Mouse (Mus musculus) T-helper 1 cell (primary cell): Measurements from ENCODE around the gene Bcor.

ENCODE experiments used
- in situ Hi-C: fragments of 300-600 bp; cut with MboI, MseI; formaldehyde crosslinking; loops from one replicate; pipeline ENCODE4 v1.15.1; 2025; ENCODE audit warnings: high pct_unique_total_duplicates

Gene Bcor

DNA sequence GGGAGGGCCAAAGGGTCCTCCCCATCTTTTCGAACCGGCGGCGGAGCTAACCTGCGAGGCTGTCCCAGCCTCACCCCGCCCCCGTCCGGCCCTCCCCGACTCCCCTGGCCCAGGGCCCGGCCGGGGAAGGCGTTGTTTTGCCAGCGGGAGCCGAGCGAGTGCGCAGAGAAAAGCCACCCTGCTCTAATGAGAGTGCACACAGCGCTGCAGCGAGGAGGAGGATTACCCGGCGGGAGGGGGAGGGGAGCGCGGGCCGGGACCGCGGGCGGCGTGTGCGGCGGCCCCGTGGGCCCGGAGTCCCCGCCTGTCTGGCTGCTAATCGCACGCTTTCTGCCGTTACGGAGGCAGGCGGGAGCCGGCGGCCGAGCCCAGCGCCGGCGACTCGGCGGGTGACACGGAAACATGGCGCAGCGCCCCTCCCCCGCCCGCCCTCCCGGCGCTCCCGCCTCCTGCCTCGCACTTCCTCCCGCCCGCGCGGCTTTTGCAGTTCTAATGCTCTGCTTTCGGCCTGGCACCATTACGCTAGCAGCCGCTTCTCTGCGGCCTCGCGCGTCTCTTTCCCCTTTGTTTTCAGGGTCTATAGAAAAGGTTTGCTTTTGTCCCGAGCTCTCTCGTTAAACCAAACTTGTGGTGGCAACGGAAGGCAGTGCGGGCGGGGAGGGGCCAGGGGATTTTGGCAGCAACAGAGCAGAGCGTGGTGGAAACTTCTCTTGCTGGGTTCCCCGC lies 71.7 kb downstream of the Bcor start:
- in situ Hi-C loops = loop anchor here (5.0 kb wide), 1 partner anchor 44 kb away; no protein-coding TSS in a partner anchor

DNA sequence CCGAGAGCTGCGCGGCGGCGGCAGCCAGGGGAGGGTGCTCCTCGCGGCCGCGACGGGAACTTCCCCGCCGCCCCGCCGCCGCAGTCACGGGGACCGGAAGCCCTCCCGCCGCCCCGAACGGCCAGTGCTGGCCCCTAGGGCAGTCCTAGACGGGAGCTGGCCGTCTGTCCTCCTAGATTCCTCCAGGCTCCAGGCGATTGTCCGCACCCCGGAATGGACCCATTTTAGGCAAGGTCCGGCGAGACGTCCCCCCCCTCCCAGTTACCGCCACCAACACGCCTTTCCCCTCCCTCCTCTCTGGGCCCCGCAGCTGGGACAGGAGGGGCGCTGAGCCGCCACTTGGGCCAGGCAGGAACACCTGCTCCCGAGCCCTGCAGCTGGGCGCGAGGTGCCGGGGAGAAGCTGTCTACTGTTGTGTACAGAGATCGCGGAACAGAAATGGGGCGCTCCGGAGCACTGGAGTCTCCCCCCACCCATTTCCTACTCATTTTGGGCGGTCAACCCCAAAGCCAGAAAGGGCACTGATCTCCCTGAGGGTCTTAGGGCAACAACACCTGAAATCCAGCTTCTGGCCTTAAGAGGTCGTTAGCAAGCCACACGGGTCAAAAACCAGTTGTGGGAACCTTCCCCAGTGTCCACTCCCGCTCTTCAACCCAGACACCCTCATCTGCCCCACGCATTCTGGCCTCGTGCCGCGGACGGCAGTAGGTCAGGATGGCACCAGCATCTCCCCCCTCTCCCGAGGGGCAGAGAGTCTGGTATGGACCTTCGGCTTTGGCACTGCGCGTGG lies 72.4 kb downstream of the Bcor start:
- in situ Hi-C loops = loop anchor here (5.0 kb wide), 1 partner anchor 45 kb away; no protein-coding TSS in a partner anchor

DNA sequence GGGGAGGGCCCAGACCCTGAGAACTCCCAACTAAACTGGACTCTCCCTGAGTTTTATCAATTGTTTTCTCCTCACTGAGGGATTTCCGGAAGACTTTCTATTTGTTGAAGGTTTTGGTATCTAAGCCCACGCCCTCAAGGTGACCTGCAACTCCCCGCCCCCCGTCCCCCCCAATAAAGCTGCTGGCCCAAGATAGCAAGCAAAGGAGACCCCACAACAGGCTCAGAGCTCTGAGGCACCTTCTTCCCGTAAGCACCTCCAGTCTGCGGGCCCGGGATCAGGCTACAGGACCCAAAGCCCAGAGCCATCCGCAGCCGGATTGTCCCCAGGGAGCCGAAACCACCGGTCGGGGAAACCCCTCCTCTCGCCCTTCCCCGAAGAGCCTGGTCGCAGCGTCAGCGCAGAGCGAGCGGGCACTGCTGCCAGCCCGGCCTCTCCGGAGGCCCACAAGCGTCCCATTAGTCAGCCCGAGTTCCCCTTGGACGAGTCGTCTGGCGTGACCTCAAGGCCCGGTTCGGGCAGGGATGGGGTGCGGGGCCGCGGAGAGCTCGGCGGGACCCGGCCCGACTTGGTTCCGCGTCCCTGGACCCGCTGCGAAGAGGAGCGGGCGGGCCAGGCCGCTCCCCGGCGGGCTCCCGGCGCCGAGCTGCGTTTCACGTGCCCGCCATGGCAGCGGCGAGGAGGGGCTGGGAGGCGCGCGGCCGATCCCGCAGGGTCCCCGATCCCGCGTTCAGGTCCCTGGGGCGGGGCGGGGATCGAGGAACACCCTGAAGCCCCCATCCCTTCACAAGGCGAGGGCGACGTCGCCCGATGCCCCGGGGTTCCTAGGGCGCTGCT lies 73.3 kb downstream of the Bcor start:
- in situ Hi-C loops = loop anchor here (5.0 kb wide), 1 partner anchor 45 kb away; no protein-coding TSS in a partner anchor

DNA sequence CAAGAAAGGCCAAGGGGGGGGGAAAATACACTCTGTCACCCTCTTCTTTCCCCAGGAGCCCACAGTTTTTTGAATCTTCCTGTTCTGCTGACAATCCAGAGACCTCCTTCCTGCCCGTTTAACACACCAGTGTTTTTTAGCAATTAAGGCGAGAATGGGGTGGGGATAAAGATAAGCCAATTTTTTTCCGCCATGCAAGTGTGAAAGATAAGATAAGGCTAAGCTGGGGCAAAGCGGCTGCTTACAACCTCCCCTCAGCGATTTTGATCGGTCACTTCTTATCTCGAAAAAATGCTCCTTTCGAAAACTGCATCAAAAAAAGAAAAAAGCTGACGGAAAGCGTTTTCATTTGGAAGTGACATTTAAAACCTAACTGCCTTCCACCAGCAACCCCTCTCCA lies 74.2 kb downstream of the Bcor start:
- in situ Hi-C loops = loop anchor here (5.0 kb wide), 1 partner anchor 46 kb away; no protein-coding TSS in a partner anchor

DNA sequence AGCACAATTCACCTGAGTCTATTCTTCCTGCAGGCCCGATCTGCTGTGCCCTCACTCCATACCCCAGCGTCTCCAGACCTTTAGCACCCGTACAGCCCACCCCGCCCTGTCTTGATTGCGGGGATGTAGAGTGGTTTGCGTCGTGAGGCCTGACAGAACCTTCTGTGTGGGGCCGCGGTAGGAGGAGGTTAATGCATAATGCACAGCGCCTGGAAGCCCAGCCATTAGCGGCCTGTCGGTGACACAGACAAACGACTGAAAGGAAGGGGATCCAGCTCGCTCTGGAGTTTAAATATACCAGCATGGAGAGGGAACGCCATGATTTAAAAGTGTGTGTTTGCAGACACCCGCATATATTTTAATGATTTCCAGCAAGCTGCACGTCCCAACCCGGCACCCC lies 74.9 kb downstream of the Bcor start:
- in situ Hi-C loops = loop anchor here (5.0 kb wide), 1 partner anchor 47 kb away; no protein-coding TSS in a partner anchor

DNA sequence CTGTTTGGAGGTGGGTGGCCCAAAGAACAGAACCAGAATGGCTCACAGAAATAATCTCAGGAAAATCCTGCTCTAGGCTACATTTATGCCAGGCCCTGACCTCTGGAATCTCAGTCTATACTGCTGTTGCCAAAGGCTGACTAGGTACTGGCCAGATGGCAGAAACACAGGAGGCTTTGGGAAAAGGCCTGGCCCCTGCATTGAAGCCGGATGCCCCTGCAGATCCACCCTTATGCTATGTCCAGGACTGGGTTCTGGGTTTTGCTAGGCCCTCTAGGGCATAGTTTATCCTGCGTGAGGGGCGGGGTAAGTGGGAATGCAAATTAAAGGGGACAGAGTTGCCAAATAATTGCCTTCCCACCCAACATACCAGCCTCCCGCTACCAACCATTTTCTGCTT lies 75.5 kb downstream of the Bcor start:
- in situ Hi-C loops = loop anchor here (5.0 kb wide), 1 partner anchor 48 kb away; no protein-coding TSS in a partner anchor

DNA sequence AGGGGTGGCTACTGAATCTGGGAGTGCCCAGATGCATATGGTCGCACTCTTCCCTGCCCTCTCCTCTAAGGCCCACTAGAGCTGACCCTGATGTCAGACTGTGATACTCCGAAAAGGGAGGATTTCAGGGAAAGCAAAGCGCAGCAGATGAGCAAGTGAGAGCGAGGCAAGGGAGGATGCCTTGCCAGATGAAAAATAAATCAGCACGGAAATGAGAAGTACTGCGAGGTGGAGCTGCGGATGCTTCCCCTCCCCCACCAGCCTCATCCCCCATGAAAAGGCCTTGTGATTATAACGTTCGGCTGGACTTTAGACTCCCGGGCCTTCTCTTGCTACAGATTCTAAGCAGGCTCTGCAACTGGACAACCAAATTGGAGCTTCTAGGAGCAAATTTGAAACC lies 76.5 kb downstream of the Bcor start:
- in situ Hi-C loops = no loop called here

DNA sequence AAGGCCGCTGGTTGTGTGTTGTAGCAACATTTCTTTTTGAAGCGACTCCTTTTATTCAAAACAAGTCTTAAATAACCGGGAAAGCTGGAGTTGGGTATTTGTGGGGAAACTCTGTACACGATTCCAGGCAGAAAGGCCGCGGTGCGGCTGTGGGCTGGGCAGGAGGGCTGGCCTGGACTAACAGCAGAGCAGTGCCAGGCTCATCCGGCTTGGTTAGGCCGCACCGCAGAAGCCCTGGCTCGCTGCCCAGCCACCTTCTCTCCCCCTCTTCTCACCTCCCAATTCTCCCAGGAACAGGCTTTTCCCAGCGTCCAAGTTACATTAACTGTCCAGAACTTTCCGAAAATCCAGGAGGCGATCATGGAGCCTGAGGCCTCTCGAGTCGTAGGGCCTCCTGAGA lies 77.4 kb downstream of the Bcor start:
- in situ Hi-C loops = no loop called here

DNA sequence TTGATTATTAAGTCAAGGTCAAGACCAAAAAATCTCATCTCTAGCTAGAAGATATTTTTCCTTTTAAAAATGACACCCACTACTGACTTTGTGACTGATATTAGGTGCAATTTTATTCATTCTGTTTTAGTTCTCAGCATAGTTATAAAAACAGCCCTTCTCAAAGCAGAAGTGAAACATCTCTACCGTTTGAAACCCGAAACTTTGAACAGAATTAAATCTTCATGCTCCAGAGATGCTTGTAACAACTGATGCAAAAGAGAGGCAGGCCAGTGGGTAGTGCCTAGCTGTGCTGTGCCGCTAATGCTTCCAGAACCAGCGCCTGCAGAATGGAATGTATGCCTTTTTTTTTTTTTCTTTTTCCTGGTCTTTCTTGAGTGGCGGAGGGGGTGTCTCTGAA lies 78.0 kb downstream of the Bcor start:
- in situ Hi-C loops = no loop called here

DNA sequence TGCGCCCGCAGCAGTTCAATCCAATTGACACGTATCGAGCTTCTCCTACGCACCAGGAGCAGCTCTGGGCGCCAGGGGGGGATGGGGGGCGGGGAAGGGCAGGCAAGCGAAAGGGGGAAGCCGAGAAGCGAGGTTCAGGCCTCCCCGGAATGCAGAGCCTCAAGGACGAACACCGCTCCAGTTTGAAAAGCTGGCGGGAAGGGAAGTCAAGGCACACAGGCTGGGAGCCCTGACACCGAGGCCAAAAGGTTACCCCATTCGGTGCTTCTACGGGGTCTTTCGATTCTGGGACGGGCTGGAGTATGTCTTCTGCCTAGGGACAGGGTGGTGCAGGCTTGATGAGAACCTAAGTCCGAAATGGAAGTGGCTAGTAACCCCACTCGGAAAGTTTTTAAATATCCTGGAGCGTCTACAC lies 78.4 kb downstream of the Bcor start:
- in situ Hi-C loops = no loop called here

DNA sequence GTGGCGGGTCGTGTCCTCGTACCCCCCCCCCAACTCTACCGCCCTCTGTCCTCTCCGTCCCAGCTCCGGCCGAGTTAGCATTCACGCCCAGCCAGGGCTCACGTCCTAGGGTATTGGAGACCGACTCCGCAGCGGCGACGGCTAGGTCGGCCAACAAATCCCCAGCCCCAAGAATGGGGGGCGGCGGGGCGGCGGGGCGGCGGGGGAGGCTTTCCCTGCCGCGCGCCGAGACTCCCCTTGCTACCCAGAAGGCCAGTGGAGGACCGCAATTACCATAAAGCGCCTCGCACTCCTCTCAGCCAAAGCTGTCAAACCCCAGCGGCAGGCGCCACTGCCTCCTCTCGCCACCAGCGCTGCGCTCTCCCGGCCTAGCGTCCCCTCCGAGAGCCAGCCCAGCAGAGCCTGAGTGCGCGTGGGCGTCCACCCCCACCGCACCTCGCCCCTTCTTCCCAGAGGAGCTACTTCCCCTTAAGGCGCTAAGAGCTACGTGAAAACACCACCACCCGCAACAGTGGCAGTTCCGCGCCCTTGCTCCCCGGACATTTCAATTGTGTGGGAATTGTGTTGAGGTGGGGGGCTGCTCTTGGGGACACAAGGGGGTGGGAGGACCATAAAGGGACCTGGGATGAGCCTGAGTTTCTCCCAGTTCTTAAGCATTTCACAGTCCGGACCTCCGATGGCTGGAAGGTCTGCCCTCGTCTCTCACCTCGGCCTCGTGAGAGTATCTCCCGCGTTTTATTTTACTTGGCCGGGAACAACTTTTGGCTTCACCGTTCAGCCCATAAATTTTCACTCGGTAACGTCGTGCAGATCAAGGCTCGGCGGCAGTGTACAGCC lies 79.0 kb downstream of the Bcor start:
- in situ Hi-C loops = no loop called here

DNA sequence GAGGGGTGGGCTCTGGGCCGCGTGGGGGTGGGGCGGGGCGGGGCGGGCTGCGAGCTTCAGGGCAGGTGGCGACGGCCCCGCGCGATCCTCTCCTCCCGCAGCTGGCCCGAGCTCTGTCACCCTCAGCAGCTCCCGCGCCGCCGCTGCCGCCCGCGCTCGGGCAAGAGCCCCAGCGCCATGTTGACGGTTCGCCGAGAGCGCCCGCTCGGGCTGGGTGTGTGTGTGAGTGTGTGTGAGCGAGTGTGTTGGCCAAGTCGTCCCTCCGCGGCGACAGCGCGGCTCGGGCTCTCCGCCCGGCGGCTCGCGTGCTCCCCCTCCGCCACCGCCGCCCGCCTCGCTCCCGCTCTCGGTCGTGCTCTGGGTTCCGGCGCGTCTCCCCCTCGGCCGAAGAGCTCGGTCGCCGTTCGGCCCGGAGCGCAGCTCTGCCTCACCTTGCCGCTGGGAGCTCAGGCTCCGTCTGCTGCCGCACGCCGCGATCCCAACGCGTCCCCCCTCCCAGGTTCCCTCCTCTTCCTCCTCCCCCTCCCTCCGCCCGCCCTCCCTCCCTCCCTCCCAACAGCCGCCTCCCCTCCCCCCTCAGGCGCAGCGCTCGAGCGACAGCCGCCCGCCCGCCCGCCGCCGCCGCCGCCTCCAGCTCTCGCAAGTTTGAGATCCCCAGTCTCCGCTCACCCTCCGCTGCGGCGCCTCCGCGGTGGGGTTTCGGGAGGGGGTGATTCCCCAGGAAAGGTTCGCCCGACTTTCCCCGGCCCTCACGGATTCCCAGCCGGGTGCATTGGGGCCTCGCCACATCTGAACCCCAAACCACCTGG lies 79.9 kb downstream of the Bcor start:
- in situ Hi-C loops = no loop called here

DNA sequence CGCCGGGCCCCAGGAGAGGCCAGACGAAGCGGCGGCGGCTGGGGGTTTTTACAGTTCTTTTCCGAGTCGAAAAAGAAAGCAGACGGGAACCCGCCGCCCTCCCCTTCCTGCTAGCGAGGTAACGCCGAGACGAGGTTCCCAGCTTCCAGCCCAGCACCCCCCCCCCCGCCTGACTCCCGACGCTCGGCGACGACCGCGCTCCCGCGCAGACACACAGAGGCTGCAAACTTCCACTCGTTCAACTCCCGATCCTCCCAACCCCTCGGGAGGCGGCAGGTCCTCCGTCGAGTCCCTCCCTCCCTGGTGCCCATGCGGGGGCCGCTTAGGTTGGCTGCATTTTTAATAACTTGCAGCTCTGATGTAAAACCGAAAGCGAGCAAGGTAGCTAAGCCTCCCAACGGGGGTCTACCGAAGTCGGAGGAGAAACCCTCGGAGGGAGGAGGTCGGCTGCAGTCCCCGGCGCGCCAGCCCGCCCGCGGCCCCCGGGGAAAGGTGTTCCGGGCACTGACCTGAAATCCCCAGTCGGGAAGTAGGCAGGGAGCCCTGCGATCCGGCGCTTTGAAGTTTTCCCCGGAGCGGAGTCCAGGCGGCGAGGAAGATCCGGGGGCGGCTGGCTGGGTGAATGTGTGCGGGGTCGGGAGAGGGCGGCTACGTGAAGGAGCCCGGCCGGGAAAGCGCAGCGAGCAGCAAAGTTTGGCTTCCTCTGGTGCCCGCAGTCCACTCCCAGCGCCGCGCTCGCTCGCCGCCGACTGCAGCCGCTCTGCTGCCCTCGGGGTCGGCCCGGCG lies 80.7 kb downstream of the Bcor start:
- in situ Hi-C loops = no loop called here

DNA sequence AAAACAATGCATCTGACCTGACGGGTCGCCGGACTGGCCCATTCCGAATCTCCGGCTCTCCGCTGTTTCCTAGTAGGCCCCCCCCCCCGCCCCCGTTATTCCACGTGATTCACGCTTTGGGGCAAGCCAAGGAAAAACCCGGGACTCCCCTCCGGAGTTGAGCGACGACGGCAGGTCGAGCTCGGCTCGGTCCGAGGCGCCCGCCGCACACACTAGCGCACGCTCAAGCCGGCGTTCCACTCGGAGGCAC lies 81.2 kb downstream of the Bcor start:
- in situ Hi-C loops = no loop called here

DNA sequence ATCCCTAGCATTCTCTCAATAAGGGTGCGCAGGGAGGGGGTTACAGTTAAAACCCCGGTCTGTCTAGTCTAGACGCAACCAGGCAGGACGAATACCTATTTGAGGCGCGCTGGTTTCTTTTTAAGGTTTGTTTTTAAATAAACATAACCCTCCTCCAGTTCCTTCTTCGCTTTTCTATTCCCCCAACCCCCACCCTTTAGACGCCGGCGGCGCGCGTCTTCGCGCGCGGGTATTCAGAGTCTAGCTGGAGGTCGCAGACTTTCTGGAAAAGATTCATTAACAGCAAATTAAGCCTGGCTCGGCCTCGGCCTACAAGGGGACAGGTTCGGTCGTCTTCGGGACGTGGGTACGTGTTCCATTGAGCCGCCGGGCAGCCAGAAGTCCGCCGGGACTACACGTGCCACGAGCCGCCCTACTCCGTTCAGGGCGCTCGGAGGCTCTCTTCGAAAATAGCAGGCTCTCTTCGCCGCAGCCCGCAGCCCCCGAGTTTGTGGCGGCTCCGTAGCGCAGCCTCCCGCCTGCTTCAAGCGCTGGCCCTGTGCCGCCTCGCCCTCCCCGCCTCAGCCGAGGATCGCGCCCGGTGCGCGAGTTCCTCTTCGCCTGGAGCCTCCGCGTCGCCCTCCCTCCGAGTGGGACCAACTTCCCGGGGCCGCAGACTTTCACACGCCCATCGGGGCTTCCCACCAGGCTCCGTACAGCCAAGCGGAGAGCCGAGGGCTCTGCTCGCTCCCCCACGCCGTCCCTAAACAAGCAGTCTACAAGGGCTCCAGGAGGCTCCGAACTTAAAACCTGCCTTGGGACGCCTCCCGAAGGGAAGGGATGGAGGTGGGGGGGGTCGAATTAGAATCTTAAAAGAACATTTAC lies 81.7 kb downstream of the Bcor start:
- in situ Hi-C loops = no loop called here

DNA sequence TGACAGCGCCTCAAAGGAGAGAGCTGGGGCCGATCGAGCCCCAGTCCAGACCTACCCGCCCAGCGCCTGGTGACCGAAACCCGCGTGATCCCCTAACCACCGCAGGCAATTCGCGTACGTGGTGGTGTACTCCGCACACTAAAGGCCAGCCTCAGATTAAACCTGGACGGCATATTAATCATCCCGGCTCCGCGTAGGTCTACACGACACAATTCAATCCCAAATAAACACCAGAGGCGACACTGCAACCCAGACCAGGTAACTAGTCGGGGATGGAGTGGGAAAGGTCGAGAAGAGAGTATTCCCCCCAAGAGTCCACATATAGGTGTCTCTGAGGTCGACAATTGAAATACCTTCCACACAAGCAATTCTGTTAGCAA lies 82.6 kb downstream of the Bcor start:
- in situ Hi-C loops = no loop called here

DNA sequence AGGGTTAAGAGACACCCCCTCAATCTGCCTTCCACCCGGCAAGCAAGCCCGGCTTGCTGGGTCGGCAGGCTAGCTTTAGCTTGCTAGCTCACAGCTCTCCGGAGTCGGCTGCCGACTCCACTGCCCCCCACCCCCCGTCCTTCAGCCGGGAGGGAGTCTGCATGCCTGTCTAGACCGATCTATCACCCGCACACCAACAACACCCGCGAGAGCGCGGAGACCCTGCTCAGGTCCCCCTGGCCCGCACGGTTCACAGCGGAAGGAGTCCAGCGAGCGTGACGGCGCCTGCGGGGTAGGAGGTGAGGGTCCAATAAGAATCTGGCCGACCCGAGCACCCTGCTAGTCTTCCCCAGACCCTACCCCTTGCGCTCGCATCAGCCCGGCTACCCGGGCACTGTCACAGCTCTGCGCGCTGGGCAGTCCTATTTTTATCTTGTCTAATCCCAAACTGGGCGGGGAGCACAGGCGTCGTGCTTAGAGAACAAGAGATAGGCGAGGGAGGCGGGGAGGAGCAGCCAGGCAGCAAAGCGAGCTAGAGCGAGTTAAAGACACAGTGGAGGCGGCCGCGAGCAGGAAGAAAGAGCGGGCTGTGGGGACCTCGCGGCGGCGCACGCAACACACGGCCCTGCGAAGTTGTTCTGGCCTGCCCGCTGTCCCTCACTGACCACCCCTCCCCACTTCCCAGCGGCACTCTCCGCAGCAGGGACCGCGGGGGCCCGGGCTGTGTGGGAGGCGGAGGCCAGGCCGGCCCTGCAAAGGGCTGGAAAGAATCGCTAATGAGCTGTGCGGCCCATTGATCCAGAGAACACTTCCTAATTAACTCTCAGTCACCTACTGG lies 83.2 kb downstream of the Bcor start:
- in situ Hi-C loops = no loop called here

DNA sequence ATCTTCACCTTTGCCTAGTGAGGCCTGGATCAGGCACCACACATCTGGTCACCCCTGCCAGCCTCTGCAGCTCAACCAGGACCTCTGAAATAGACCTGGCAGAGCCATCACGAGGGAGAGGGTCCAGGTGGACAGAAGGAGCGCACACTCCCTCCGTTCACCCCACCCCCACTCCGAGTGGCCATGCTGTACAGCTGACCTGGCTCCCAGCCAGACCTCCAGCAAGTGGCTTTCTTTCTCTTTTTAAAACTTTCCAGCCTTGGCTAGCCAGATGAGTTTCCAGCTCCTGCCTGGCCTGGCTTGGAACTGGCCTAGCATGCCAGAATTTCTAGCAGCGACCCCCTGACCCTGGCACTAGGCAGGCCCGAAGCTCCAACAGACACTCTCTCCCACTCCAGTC lies 87.4 kb downstream of the Bcor start:
- in situ Hi-C loops = loop anchor here (5.0 kb wide), 1 partner anchor 85 kb away; no protein-coding TSS in a partner anchor
